Mouse (Mus musculus) urinary bladder, adult 2 months (tissue): ENCODE measurements around the gene Snx33. TPM values are rescaled to one million over a fixed set of nuclear protein-coding genes. Genes with fewer than 3 reads are reported as not detected.

ENCODE experiments used
- DNase-seq: peaks from one replicate; pipeline ENCODE4 v3.0.0; 2022; ENCODE audit warnings: low spot score
- polyA plus RNA-seq: library from polyadenylated mRNA; depleted of rRNA; stranded (reverse); fragments of >200 nt; gene quantifications from 2 replicates; pipeline ENCODE4 v1.2.3, GENCODE M21; 2012

Gene Snx33
- polyA plus RNA-seq, 1 experiment: 21.3 TPM

GRCm38 (mm10) chr9:56890522-56891250, 37.5 kb downstream of the Snx33 start:
- no peak for DNase-seq

GRCm38 (mm10) chr9:56889817-56890216, 38.4 kb downstream of the Snx33 start:
- DNase-seq: no peak

GRCm38 (mm10) chr9:56887581-56887980, 40.6 kb downstream of the Snx33 start:
- DNase-seq: no peak

- DNase-seq: no peak
These were observed 41.6 kb downstream of the Snx33 start for GRCm38 (mm10) chr9:56886601-56887000.

DNA sequence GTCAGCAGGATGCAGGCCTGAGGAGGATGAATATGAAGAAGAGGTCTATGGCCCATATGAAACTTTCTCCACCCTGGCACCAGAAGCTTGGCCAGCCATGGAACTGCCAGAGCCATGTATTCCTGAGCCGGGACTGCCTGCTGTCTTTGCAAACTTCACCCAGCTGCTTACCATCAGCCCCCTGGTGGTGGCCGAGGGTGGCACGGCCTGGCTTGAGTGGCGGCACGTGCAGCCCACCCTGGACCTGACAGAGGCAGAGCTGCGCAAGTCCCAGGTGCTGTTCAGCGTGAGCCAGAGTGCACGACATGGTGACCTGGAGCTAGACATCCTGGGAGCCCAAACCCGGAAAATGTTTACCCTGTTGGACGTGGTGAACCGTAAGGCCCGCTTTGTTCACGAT, 42.1 kb downstream of the Snx33 start:
- DNase-seq: no peak

GRCm38 (mm10) chr9:56884328-56884727, 43.8 kb downstream of the Snx33 start:
- no peak for DNase-seq

- DNase-seq: no peak
These were observed 44.7 kb downstream of the Snx33 start for GRCm38 (mm10) chr9:56883470-56883869.

GRCm38 (mm10) chr9:56882818-56883217, 45.4 kb downstream of the Snx33 start:
- no peak for DNase-seq

DNA sequence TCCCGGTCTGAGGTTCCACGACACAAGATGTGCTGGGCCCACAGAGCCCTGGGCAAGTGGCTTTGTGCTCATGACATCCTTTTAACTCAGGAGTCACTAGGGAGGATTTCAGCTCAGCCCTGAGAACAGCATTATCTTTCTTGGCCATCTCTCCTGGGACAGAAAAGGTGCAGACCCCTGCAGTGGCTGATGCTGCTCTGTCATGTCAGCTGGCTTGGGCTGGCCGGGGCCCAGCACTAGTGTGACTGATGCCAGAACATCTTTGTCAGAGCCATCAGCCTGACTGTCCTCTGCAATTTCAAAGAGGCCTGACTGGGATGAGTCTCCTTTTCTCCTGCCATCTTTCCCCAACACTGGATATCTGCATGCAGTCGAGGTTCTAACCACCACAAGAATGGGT, 45.9 kb downstream of the Snx33 start:
- DNase-seq: no peak

GRCm38 (mm10) chr9:56881539-56882082, 46.6 kb downstream of the Snx33 start:
- DNase-seq: no peak

- DNase-seq: no peak
These were observed 47.4 kb downstream of the Snx33 start for GRCm38 (mm10) chr9:56880790-56881189.

GRCm38 (mm10) chr9:56877284-56877683, 50.9 kb downstream of the Snx33 start:
- no peak for DNase-seq

GRCm38 (mm10) chr9:56876784-56877183, 51.4 kb downstream of the Snx33 start:
- no peak for DNase-seq

- no peak for DNase-seq
These were observed 55.1 kb downstream of the Snx33 start for GRCm38 (mm10) chr9:56873097-56873496.

DNA sequence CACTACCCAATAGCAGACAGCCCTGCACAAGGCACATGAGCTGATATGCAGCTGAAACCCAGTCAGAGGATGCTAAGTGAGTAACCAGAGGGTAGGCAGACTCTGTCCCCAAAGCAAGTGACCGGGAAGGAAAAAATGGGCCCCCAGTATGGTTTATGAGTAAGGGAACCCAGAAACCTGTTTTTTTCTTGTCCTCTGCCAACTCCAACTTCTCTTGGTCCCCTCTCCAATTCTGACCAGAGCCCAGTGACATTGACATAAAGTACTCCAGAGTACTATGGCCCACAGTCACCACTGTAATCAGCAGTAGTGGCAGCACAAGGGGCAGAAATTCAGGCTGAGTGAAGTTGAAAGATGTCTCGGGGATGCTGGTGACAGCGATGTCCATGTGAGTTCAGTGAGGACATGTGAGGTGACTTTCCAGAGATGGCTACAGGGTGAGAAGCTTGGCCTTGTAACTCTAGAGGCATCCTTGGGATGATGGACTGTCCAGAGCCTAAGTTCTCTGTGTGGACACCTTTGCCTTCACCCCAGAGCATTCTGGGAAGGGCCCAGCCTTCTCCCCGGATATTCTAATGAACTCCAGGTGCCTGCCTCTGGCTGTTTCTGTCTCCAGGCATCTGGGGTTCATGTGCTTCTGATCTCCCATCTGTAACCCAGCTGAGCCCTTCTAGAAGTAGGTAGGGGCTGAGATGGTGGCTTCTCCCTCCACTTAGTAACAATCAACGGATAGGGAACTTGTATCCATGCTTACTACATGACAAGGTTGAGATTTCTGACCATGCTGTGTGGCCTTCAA, 55.9 kb downstream of the Snx33 start:
- DNase-seq: no peak

DNA sequence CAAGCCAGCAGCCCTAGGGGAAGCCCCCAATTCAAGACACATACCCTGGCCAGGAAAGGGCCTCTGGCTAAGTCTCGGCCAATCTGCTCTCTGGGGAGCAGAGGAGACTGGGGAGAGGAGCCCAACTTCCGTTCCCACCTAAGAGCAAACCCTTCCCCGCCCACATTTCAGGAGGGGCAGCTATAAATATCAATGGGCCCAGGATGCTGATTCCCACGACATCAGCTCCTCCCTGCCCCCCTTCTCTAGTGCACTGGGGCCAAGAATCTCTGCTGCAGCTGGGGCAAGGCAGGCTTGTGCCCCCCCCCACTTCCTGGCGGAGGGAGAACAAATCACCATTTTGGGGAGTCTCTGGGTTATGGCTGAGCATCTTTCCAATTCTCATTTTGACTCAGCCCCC, 57.0 kb downstream of the Snx33 start:
- no peak for DNase-seq

DNA sequence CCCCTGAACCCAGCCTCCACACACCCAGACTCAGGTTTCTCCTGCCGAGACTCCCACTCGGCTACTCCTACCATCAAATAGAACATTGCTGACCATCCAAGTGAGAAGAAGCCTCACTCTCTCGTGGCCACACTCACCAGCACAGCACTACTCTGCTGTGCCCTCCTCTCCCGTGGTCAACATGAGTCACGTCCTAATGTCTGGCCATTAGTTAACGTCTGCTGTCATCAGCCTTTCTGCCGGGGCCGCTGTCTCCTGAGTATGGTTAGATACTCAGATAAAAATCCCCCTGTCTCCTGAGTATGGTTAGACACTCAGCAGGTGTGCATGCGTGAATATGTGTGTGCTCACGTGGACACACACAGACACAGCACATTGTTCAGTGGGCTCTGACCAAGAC, 57.4 kb downstream of the Snx33 start:
- no peak for DNase-seq

DNA sequence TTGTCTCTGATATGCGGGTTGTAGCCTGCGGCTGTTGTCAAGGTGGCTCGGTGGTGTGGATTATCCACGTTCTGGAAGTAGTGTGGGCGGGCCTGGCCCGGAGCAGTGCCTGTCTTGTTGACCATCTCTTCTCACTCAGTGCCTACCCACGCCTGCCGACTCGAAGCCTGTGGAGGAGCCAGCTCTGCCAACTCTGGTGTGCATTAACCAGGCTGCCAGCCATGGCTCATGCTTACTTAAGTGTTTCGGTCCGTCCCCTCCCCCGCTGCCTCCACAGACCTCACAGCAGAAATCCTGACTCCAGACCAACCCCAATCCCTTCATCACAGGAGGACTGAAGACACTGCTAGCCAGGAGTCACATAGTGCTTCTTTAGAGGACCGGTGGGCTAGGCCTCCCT, 58.6 kb downstream of the Snx33 start:
- DNase-seq: no peak

DNA sequence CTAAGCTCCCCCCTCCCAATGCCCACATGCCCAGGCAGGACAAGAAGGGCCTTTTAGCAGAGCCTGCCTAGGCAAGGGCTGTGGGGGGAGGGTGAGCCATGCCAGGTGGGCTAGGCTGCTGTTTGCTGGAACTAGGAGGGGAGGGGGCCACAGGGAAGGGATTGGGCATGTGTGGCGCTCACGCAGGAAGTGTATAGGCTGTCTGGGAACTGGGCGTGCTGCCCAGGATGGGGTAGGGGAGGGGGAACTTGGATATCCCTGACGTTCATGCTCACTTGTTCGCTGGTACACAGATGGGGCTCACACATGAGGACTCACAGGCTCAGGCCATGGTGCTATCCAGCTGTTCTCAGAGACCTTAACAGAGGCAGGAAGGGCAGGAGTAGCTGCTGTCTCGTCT, 59.9 kb downstream of the Snx33 start:
- peak; percentile 25 for DNase-seq
